Mouse (Mus musculus): ENCODE measurements around the gene Olfr693. TPM values are rescaled to one million over a fixed set of nuclear protein-coding genes. Genes with fewer than 3 reads are reported as not detected.

Olfr693 gene
- polyA plus RNA-seq, 1 experiment from 2014 or later = not detected

GRCm38 (mm10) chr7:106644222-106644870 lies 36.0 kb downstream of the Olfr693 start:
- WGBS = 78% methylated on average over 3 of the region's 3 CpGs
- no peak overlapping the region for H3K9ac ChIP-seq (replicated peaks)
- no peak overlapping the region for H3K4me3 ChIP-seq (replicated peaks)
- no peak overlapping the region for H3K27ac ChIP-seq
- no peaks in the 10 kb centered on the region for H3K9me3 ChIP-seq
- H3K27me3 ChIP-seq = no peaks in the 10 kb centered on the region
- no peak for ATAC-seq
- H3K36me3 ChIP-seq = no peaks in the 10 kb centered on the region
- H3K4me1 ChIP-seq (replicated peaks) = no peaks in the 10 kb centered on the region
- H3K4me2 ChIP-seq (replicated peaks) = no peak overlapping the region

GRCm38 (mm10) chr7:106640839-106641238 lies 39.5 kb downstream of the Olfr693 start:
- no peak for ATAC-seq
- Histone ChIP-seq H3K4me2 (replicated peaks) (no peak overlapping the region), H3K27ac (no peak overlapping the region), H3K9ac (replicated peaks) (no peak overlapping the region), H3K4me1 (replicated peaks) (no peaks in the 10 kb centered on the region), H3K27me3 (no peaks in the 10 kb centered on the region), H3K9me3 (0 out of 2 replicates have a peak, but pooled peaks cover 4% of the 10 kb centered on the region), H3K4me3 (replicated peaks) (no peak overlapping the region), H3K36me3 (no peaks in the 10 kb centered on the region)
- WGBS = 87% methylated on average over 1 of the region's 1 CpGs

GRCm38 (mm10) chr7:106635560-106635959 lies 44.8 kb downstream of the Olfr693 start:
- Histone ChIP-seq H3K4me1 (replicated peaks) (no peaks in the 10 kb centered on the region), H3K36me3 (no peaks in the 10 kb centered on the region), H3K9ac (replicated peaks) (no peak overlapping the region), H3K27ac (no peak overlapping the region), H3K27me3 (no peaks in the 10 kb centered on the region), H3K4me2 (replicated peaks) (no peak overlapping the region), H3K4me3 (replicated peaks) (no peak overlapping the region), H3K9me3 (peaks cover 8% of the 10 kb centered on the region; the same call in 1 of the 2 replicates)
- WGBS = 89% methylated on average over 4 of the region's 4 CpGs
- ATAC-seq = no peak

Other genes starting within 250 kb of the Olfr693 start
- gene Olfr694, start 11.2 kb upstream of the Olfr693 start, polyA plus RNA-seq (2015; fragmentation: Nextera tagmentation; extraction: Ambion mirVana) = not detected in 2 replicates
- not detected in 2 replicates for gene Olfr695, start 35.8 kb upstream of the Olfr693 start, polyA plus RNA-seq (2015; fragmentation: Nextera tagmentation; extraction: Ambion mirVana)
- gene Olfr697, start 61.9 kb upstream of the Olfr693 start, polyA plus RNA-seq (2015; fragmentation: Nextera tagmentation; extraction: Ambion mirVana) = not detected in 2 replicates
- gene Olfr698, start 74.8 kb upstream of the Olfr693 start, polyA plus RNA-seq (2015; fragmentation: Nextera tagmentation; extraction: Ambion mirVana) = not detected in 2 replicates
- gene Olfr699, start 112.6 kb upstream of the Olfr693 start, polyA plus RNA-seq (2015; fragmentation: Nextera tagmentation; extraction: Ambion mirVana) = not detected in 2 replicates
- not detected in 2 replicates for gene Olfr700, start 128.2 kb upstream of the Olfr693 start, polyA plus RNA-seq (2015; fragmentation: Nextera tagmentation; extraction: Ambion mirVana)
- not detected in 2 replicates for gene Olfr701, start 133.5 kb upstream of the Olfr693 start, polyA plus RNA-seq (2015; fragmentation: Nextera tagmentation; extraction: Ambion mirVana)
- not detected in 2 replicates for gene Olfr702, start 153.3 kb upstream of the Olfr693 start, polyA plus RNA-seq (2015; fragmentation: Nextera tagmentation; extraction: Ambion mirVana)
- not detected in 2 replicates for gene Olfr703, start 162.8 kb upstream of the Olfr693 start, polyA plus RNA-seq (2015; fragmentation: Nextera tagmentation; extraction: Ambion mirVana)
- not detected in 2 replicates for gene Olfr704, start 182.6 kb upstream of the Olfr693 start, polyA plus RNA-seq (2015; fragmentation: Nextera tagmentation; extraction: Ambion mirVana)
- not detected in 2 replicates for gene Olfr705, start 196.3 kb upstream of the Olfr693 start, polyA plus RNA-seq (2015; fragmentation: Nextera tagmentation; extraction: Ambion mirVana)
- gene Olfr706, start 207.6 kb upstream of the Olfr693 start, polyA plus RNA-seq (2015; fragmentation: Nextera tagmentation; extraction: Ambion mirVana) = not detected in 2 replicates
- gene Olfr707, start 220.7 kb upstream of the Olfr693 start, polyA plus RNA-seq (2015; fragmentation: Nextera tagmentation; extraction: Ambion mirVana) = not detected in 2 replicates
- not detected in 2 replicates for gene Olfr1532-ps1, start 227.4 kb upstream of the Olfr693 start, polyA plus RNA-seq (2015; fragmentation: Nextera tagmentation; extraction: Ambion mirVana)